Mouse (Mus musculus) bone marrow macrophage, adult 2 months (primary cell): ENCODE measurements around the gene Slc15a4.

Experiments
- CTCF ChIP-seq: IDR thresholded peaks from 2 replicates; pipeline ENCODE4 v1.5.1; 2012; ENCODE audit warnings: low read depth, mild to moderate bottlenecking, low read length, moderate library complexity
- POLR2A ChIP-seq: IDR thresholded peaks from 2 replicates; pipeline ENCODE4 v1.6.1; 2012; ENCODE audit warnings: mild to moderate bottlenecking, low read depth, low read length, borderline replicate concordance

GRCm38 (mm10) chr5:127639067-127639605 is 6.4 kb upstream of the Slc15a4 start:
- no peak for TF ChIP-seq CTCF
- no peak for TF ChIP-seq POLR2A
